Mouse (Mus musculus) bone marrow macrophage, adult 2 months (primary cell): ENCODE data around the gene Sh3glb2. TPM values are rescaled to one million over a fixed set of nuclear protein-coding genes. Genes with fewer than 3 reads are reported as not detected.

Experiments
- H3K27ac ChIP-seq: 2 replicates; pipeline ENCODE4 v1.5.1; 2012; ENCODE audit warnings: low read depth, low read length; ENCODE audit not compliant: insufficient read depth
- H3K4me1 ChIP-seq: 2 replicates; pipeline ENCODE4 v1.6.1; 2012; ENCODE audit warnings: low read length; ENCODE audit not compliant: control insufficient read depth, insufficient read depth
- H3K4me3 ChIP-seq: 2 replicates; pipeline ENCODE4 v1.5.1; 2012; ENCODE audit warnings: mild to moderate bottlenecking, low read length, moderate library complexity; ENCODE audit not compliant: insufficient read depth
- CTCF ChIP-seq: IDR thresholded peaks from 2 replicates; pipeline ENCODE4 v1.5.1; 2012; ENCODE audit warnings: low read depth, mild to moderate bottlenecking, low read length, moderate library complexity
- POLR2A ChIP-seq: IDR thresholded peaks from 2 replicates; pipeline ENCODE4 v1.6.1; 2012; ENCODE audit warnings: mild to moderate bottlenecking, low read depth, low read length, borderline replicate concordance
- polyA plus RNA-seq: library from polyadenylated mRNA; stranded (reverse); fragments of >200 nt; gene quantifications from 2 replicates; pipeline ENCODE4 v1.2.4, GENCODE M21; 2012; ENCODE audit not compliant: missing spikeins, insufficient read depth, insufficient read length

The Sh3glb2 gene
- polyA plus RNA-seq, 1 experiment: 45.1 TPM

DNA sequence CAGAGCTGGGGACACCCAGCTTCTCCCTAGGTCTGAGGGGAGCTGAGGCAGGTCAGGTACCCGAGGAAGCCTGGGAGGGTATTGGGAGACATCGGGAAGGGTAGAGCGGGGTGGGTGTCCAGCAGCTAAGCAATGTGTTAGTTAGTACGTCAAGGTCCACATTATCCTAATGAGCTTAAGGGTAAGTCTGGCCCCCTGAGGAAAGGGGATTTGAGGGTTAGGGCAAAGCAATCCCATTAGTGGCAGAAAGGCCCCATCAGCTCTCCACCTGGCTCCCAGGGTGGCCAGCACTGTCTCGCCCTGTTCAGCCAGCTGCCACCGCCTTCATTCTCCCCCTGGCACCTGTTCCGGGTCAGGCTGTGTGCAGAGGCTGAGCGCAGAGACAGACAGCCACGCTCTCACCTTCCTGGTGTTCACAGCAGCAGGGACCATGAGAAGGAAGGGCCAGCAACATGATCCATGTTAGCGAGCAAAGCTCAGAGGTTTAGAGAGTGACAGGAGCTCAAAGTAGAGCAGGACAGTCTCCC, 38.9 kb upstream of the Sh3glb2 start:
- no peak for TF ChIP-seq CTCF
- no peak for TF ChIP-seq POLR2A
- no peak overlapping the region for H3K4me3 ChIP-seq
- no peak overlapping the region for H3K27ac ChIP-seq
- H3K4me1 ChIP-seq: peaks cover 26% of the 10 kb centered on the region

GRCm38 (mm10) chr2:30396246-30396645, 37.1 kb upstream of the Sh3glb2 start:
- Histone ChIP-seq H3K27ac (no peak overlapping the region), H3K4me3 (no peak overlapping the region), H3K4me1 (peaks cover 30% of the 10 kb centered on the region)
- no peak for TF ChIP-seq CTCF
- TF ChIP-seq POLR2A: no peak

DNA sequence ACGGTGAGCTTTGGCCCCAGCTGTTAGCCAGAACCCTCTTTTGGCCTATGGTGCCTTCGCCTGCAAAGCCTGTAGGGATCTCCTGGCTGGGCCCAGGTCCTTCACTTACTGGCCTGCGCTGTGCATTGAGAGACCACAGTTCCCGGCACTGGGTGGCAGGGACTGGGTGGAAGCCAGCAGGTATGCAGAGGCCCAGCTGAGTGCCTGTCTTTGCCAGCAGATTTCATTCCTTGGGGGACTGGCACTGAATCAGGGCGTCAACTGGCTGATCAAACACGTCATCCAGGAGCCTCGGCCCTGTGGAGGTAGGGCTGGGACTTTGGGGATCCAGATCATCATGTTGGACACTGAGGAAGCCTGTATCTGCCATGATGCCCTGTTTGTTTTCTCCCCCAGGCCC, 36.6 kb upstream of the Sh3glb2 start:
- Histone ChIP-seq H3K4me3 (no peak overlapping the region), H3K4me1 (peaks cover 31% of the 10 kb centered on the region), H3K27ac (peak overlapping the region; percentile 37; the same call in 1 of the 2 replicates)
- TF ChIP-seq CTCF (no peak), POLR2A (no peak)

DNA sequence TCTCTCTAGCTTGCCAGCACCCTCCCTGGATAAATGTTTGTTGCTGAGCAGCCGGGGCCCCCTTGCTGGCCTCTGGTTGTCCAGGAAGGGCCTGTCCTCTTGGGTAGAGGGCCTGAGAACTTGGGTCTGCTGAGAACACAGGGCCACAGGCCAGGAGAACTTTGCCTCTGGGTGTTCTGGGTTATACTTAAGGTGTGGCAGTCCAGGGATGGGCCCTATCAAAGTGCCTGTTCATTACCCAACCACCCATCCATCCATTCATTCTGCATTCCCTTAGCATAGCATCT, 34.2 kb upstream of the Sh3glb2 start:
- TF ChIP-seq POLR2A (no peak), CTCF (0 out of 2 replicates have a peak, but pooled peaks have one; percentile 6)
- Histone ChIP-seq H3K4me3 (peak overlapping the region; percentile 93), H3K27ac (peak overlapping the region; percentile 79), H3K4me1 (peaks cover 33% of the 10 kb centered on the region)

GRCm38 (mm10) chr2:30392577-30393369, 33.6 kb upstream of the Sh3glb2 start:
- Histone ChIP-seq H3K4me1 (peaks cover 33% of the 10 kb centered on the region), H3K27ac (peak overlapping the region; percentile 79), H3K4me3 (peak overlapping the region; percentile 93)
- TF ChIP-seq POLR2A (no peak), CTCF (no peak)

- TF ChIP-seq CTCF: no peak
- no peak for TF ChIP-seq POLR2A
- Histone ChIP-seq H3K4me3 (peak within 1 kb of the TSS; percentile 93), H3K4me1 (peaks cover 33% of the 10 kb centered on the region), H3K27ac (peak within 1 kb of the TSS; percentile 79)
These were observed 33.0 kb upstream of the Sh3glb2 start, which contains the start of gene Dolpp1 for GRCm38 (mm10) chr2:30392114-30392576. Gene Dolpp1 (plus strand): TSS chr2:30392254.

DNA sequence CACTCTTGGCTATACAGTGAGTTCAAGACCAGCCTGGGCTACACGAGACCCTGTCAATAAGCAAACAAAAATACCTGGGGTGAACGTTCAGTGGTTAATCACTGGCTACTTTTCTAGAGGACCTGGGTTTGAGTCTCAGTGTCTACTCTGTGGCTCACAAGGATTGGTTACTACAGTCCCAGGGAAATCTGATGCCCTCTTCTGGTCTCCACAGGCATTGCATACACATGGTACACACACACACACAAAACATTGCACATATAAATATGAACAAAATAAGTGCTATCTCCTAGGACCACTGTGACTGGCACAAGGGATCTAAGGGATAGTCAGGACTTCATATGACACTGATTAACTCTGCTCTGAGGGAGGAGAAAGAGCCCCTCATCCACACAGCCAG, 29.9 kb upstream of the Sh3glb2 start:
- Histone ChIP-seq H3K27ac (no peak overlapping the region), H3K4me3 (no peak overlapping the region), H3K4me1 (peaks cover 24% of the 10 kb centered on the region)
- TF ChIP-seq POLR2A: no peak
- no peak for TF ChIP-seq CTCF

DNA sequence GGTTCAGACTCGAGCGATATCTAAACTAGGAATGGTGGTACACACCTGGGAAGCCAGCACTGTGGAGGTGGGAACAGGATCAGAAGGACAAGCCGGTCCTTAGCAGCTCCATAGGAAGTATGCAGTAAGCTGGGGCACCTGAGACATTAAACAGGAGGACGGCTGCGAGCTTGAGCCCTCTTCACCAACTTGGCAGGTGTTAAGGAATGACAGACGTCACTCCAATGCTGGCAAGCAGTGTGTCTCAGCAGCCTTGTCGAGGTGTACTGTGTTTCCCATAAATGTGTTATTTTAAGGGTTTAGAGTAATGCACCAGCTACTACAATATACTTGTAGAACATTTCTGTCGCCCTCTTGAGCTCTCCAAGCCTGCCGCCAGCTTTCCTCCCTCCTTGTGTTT, 27.8 kb upstream of the Sh3glb2 start:
- no peak overlapping the region for H3K4me3 ChIP-seq
- no peak overlapping the region for H3K27ac ChIP-seq
- TF ChIP-seq CTCF (no peak), POLR2A (no peak)
- peaks cover 17% of the 10 kb centered on the region for H3K4me1 ChIP-seq

GRCm38 (mm10) chr2:30385591-30385990, 26.5 kb upstream of the Sh3glb2 start:
- Histone ChIP-seq H3K4me3 (no peak overlapping the region), H3K4me1 (peaks cover 11% of the 10 kb centered on the region)

GRCm38 (mm10) chr2:30384814-30385213, 25.7 kb upstream of the Sh3glb2 start:
- H3K27ac ChIP-seq: no peak overlapping the region
- no peak overlapping the region for H3K4me3 ChIP-seq
- H3K4me1 ChIP-seq: peaks cover 10% of the 10 kb centered on the region
- TF ChIP-seq POLR2A: no peak

More at GRCm38 (mm10) chr2:30385591-30385990, 26.5 kb upstream of the Sh3glb2 start:
- H3K27ac ChIP-seq: no peak overlapping the region
- TF ChIP-seq POLR2A (no peak), CTCF (no peak)
